In the genomic region with DNA sequence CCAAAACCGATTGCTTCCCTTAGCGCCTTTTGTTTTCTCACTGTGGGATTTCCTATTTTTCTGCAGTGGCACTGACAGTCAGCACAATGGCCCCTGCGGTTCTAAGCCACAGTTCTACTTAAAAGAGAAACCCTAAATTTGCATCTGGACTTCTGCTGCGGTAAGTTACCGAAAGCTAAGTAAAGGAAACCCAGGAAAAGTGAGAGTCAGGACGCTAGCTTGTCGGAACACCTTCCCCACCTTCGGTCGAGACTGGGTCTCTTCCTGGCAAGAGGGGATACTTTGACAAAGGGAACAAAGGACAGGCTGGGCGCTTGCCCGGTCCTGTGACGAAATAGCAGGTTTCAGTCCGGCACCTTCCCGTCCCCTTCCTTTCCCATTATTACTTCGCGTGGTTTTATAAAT, we compare ENCODE assay signal across 8 mouse cellular contexts. TPM values are rescaled to one million over a fixed set of nuclear protein-coding genes. Genes with fewer than 3 reads are reported as not detected.
DNase-seq lines count a peak whose midpoint lies in the region; ATAC-seq and TF ChIP-seq lines count a peak whose summit lies in the region.

No protein-coding gene starts in this region.

- no peak for DNase-seq in hindbrain, embryonic 14.5 days (ENCODE audit: low spot score)
- DNase-seq in liver, postnatal 0 days, result peak; percentile 27
- DNase-seq in natural killer cell, adult 2 months (ENCODE audit: low spot score in 2 of 2), result no peak
- DNase-seq in left cerebral cortex, postnatal 36 days (ENCODE audit: low spot score in 2 of 2), result no peak

- peak overlapping the region; percentile 49 for H3K4me2 ChIP-seq in forebrain, embryonic 12.5 days
- peak overlapping the region; percentile 45 for H3K4me2 ChIP-seq in hindbrain, embryonic 14.5 days (replicated peaks)
- H3K4me2 ChIP-seq in liver, postnatal 0 days (ENCODE audit: low read depth, low read length), result peak overlapping the region; percentile 81
- H3K4me2 ChIP-seq in neural tube, embryonic 13.5 days, result peak overlapping the region; percentile 53

- under 1% methylated on average over 16 of the region's 16 CpGs for WGBS in forebrain, embryonic 12.5 days
- 1% methylated on average over 16 of the region's 16 CpGs for WGBS in hindbrain, embryonic 14.5 days
- WGBS in liver, postnatal 0 days (ENCODE audit: insufficient replicate concordance), result 3% methylated on average over 16 of the region's 16 CpGs
- WGBS in neural tube, embryonic 13.5 days, result under 1% methylated on average over 16 of the region's 16 CpGs

- peak overlapping the region; percentile 31; the same call in 1 of the 2 replicates for H3K9ac ChIP-seq in forebrain, embryonic 12.5 days
- H3K9ac ChIP-seq in hindbrain, embryonic 14.5 days, result no peak overlapping the region
- H3K9ac ChIP-seq in liver, postnatal 0 days (replicated peaks), result peak overlapping the region; percentile 12
- H3K9ac ChIP-seq in neural tube, embryonic 13.5 days, result peak overlapping the region; percentile 47

- ATAC-seq in forebrain, embryonic 12.5 days (ENCODE audit: low FRiP score), result no peak
- ATAC-seq in hindbrain, embryonic 14.5 days (ENCODE audit: low FRiP score), result no peak
- no peak for ATAC-seq in liver, postnatal 0 days
- ATAC-seq in neural tube, embryonic 13.5 days (ENCODE audit: low read depth), result no peak
- no peak for ATAC-seq in CD4-positive, CD25-positive, alpha-beta regulatory T cell, adult 4 months

- H3K4me3 ChIP-seq in brown adipose tissue, adult 24 weeks (ENCODE audit: insufficient read depth, low read depth, low read length), result peak overlapping the region; percentile 39
- peak overlapping the region; percentile 26 for H3K4me3 ChIP-seq in forebrain, embryonic 12.5 days (replicated peaks)
- peak overlapping the region; percentile 8; the same call in 1 of the 2 replicates for H3K4me3 ChIP-seq in hindbrain, embryonic 14.5 days (replicated peaks; ENCODE audit: low read length)
- H3K4me3 ChIP-seq in liver, postnatal 0 days (ENCODE audit: low read depth, low read length), result peak overlapping the region; percentile 31
- H3K4me3 ChIP-seq in neural tube, embryonic 13.5 days, result peak overlapping the region; percentile 29

- H3K36me3 ChIP-seq in forebrain, embryonic 12.5 days (replicated peaks), result no peaks in the 10 kb centered on the region
- H3K36me3 ChIP-seq in hindbrain, embryonic 14.5 days (replicated peaks; ENCODE audit: control insufficient read depth, insufficient read depth), result no peaks in the 10 kb centered on the region
- no peaks in the 10 kb centered on the region for H3K36me3 ChIP-seq in liver, postnatal 0 days (replicated peaks; ENCODE audit: insufficient read depth, low read length)
- H3K36me3 ChIP-seq in neural tube, embryonic 13.5 days, result no peaks in the 10 kb centered on the region

- peak overlapping the region; percentile 30 for H3K27ac ChIP-seq in brown adipose tissue, adult 24 weeks (replicated peaks; ENCODE audit: low read depth, low read length)
- no peak overlapping the region for H3K27ac ChIP-seq in forebrain, embryonic 12.5 days
- H3K27ac ChIP-seq in hindbrain, embryonic 14.5 days, result no peak overlapping the region
- H3K27ac ChIP-seq in liver, postnatal 0 days (ENCODE audit: low read depth), result 0 out of 2 replicates have a peak overlapping the region, but pooled peaks have one; percentile 51
- no peak overlapping the region for H3K27ac ChIP-seq in neural tube, embryonic 13.5 days (replicated peaks)

- H3K4me1 ChIP-seq in brown adipose tissue, adult 24 weeks (ENCODE audit: control insufficient read depth, insufficient read depth, insufficient read length, low read length), result no peaks in the 10 kb centered on the region
- peaks cover 12% of the 10 kb centered on the region for H3K4me1 ChIP-seq in forebrain, embryonic 12.5 days
- no peaks in the 10 kb centered on the region for H3K4me1 ChIP-seq in hindbrain, embryonic 14.5 days (replicated peaks; ENCODE audit: control insufficient read depth, insufficient read depth, low read length)
- no peaks in the 10 kb centered on the region; the same call in 1 of the 2 replicates for H3K4me1 ChIP-seq in liver, postnatal 0 days (ENCODE audit: insufficient read depth)
- peaks cover 9% of the 10 kb centered on the region for H3K4me1 ChIP-seq in neural tube, embryonic 13.5 days (replicated peaks)

- intact Hi-C loops in left cerebral cortex, postnatal 36 days (cut with DNase I), result loop anchor here (5.0 kb wide), 2 partner anchors 133 to 158 kb away; a partner anchor contains a TSS

- peaks cover 9% of the 10 kb centered on the region; the same call in 1 of the 2 replicates for H3K27me3 ChIP-seq in forebrain, embryonic 12.5 days
- H3K27me3 ChIP-seq in hindbrain, embryonic 14.5 days (ENCODE audit: control insufficient read depth, insufficient read depth, low read length), result no peaks in the 10 kb centered on the region; the same call in 1 of the 2 replicates
- no peaks in the 10 kb centered on the region for H3K27me3 ChIP-seq in liver, postnatal 0 days (ENCODE audit: insufficient read depth, low read length)
- H3K27me3 ChIP-seq in neural tube, embryonic 13.5 days, result peaks cover 8% of the 10 kb centered on the region; the same call in 1 of the 2 replicates

- TF ChIP-seq CTCF in liver, postnatal 0 days (IDR thresholded peaks at IDR 0.05; ENCODE audit: low read depth), result no peak

- no peak for TF ChIP-seq EP300 in liver, postnatal 0 days (IDR thresholded peaks at IDR 0.05; ENCODE audit: low read depth)

- no peaks in the 10 kb centered on the region; the same call in 1 of the 2 replicates for H3K9me3 ChIP-seq in forebrain, embryonic 12.5 days
- H3K9me3 ChIP-seq in hindbrain, embryonic 14.5 days (ENCODE audit: control insufficient read depth, low read length), result 0 out of 2 replicates have a peak, but pooled peaks cover 4% of the 10 kb centered on the region
- H3K9me3 ChIP-seq in liver, postnatal 0 days (ENCODE audit: low read length), result no peaks in the 10 kb centered on the region
- H3K9me3 ChIP-seq in neural tube, embryonic 13.5 days, result no peaks in the 10 kb centered on the region

RNA-seq across cellular contexts. Expression of a gene that starts 15.3 kb away (rescaled TPM):
- polyA plus RNA-seq in brown adipose tissue, adult 24 weeks (2012; ENCODE audit: insufficient read depth, insufficient read length, missing spikeins), result 8.8 and 15.4 TPM in 2 replicates
- 12.1 and 13.7 TPM in 2 replicates for polyA plus RNA-seq in forebrain, embryonic 12.5 days (2016; fragmentation: Nextera tagmentation; extraction: Ambion mirVana)
- 8.0 and 8.3 TPM in 2 replicates for polyA plus RNA-seq in hindbrain, embryonic 14.5 days (2014; fragmentation: Nextera tagmentation; extraction: Ambion mirVana)
- polyA plus RNA-seq in liver, postnatal 0 days (2015; fragmentation: Nextera tagmentation; extraction: Ambion mirVana), result 10.3 and 12.6 TPM in 2 replicates
- polyA plus RNA-seq in neural tube, embryonic 13.5 days (2015; fragmentation: Nextera tagmentation; extraction: Ambion mirVana), result 7.9 and 8.5 TPM in 2 replicates
- 10 to 100 TPM; 46.5 to 55.5 TPM for total RNA-seq in left cerebral cortex, postnatal 36 days (2021)
- polyA plus RNA-seq in CD4-positive, CD25-positive, alpha-beta regulatory T cell, adult 4 months (2017; shearing (Covaris generic)), result 1 to 10 TPM; 7.6 to 7.8 TPM

RNA-seq across cellular contexts. Expression of a gene that starts 23.1 kb away (rescaled TPM):
- 5.0 and 6.1 TPM in 2 replicates for polyA plus RNA-seq in brown adipose tissue, adult 24 weeks (2012; ENCODE audit: insufficient read depth, insufficient read length, missing spikeins)
- 41.3 and 52.8 TPM in 2 replicates for polyA plus RNA-seq in forebrain, embryonic 12.5 days (2016; fragmentation: Nextera tagmentation; extraction: Ambion mirVana)
- polyA plus RNA-seq in hindbrain, embryonic 14.5 days (2014; fragmentation: Nextera tagmentation; extraction: Ambion mirVana), result 32.0 and 34.6 TPM in 2 replicates
- polyA plus RNA-seq in liver, postnatal 0 days (2015; fragmentation: Nextera tagmentation; extraction: Ambion mirVana), result 12.8 and 13.7 TPM in 2 replicates
- 37.2 and 42.3 TPM in 2 replicates for polyA plus RNA-seq in neural tube, embryonic 13.5 days (2015; fragmentation: Nextera tagmentation; extraction: Ambion mirVana)
- total RNA-seq in left cerebral cortex, postnatal 36 days (2021), result 10 to 100 TPM; 16.6 to 20.6 TPM
- polyA plus RNA-seq in CD4-positive, CD25-positive, alpha-beta regulatory T cell, adult 4 months (2017; shearing (Covaris generic)), result 10 to 100 TPM; 12.3 to 18.1 TPM

Comparison
In these comparisons a context has a peak if more than half of its experiments do, and no peak if none do; other contexts are left out.
1. H3K27ac ChIP-seq: peak in brown adipose tissue, adult 24 weeks (single experiment) and liver, postnatal 0 days (single experiment); none in forebrain, embryonic 12.5 days (single experiment), hindbrain, embryonic 14.5 days (single experiment) and neural tube, embryonic 13.5 days (single experiment).
2. Peak in every context shown above with its lines, with median percentiles within 50 percentile points of each other: H3K4me3 ChIP-seq and H3K4me2 ChIP-seq.